Mouse (Mus musculus) lung, adult 2 months (tissue): Measurements from ENCODE around the gene Klk1b1.

Experiments used
- CTCF ChIP-seq: fragments of 200-500 bp; IDR thresholded peaks from 2 replicates; pipeline ENCODE4 v1.5.1; 2011; ENCODE audit warnings: mild to moderate bottlenecking, low read length, control low read depth; ENCODE audit not compliant: insufficient read depth
- POLR2A ChIP-seq: fragments of 200-500 bp; IDR thresholded peaks from 2 replicates; pipeline ENCODE4 v1.6.1; 2011; ENCODE audit warnings: low read depth, mild to moderate bottlenecking, control low read depth, low read length, borderline replicate concordance; ENCODE audit errors: extremely low read depth

DNA sequence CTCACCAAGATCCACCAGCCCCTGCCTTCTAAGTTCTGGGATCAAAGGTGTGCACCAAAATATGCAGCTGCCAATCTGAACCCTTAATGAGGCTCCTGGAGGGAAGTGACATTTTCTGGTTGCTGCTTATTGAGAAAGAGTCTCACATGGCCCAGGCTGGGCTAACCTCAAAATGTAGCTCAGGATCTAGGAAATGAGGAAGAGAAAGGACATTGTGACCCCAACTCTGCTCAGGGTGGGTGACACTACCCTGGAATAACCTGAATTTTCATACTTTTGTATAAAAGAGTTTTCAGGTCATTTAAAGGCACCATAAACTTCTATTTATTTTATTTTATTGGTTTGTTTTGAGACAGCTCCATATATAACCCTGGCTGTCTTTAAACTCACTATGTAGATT lies 19.1 kb downstream of the Klk1b1 start:
- TF ChIP-seq POLR2A (no peak), CTCF (no peak)
